Mouse (Mus musculus): ENCODE data around the gene Gpr183.

Gene Gpr183

GRCm38 (mm10) chr14:121964990-121965389 is at the start of gene Gpr183:
Gene Gpr183, minus strand, starts transcription at chr14:121965195.
- DNase-seq (ENCODE audit: low spot score in 2 of 2): no peak

DNA sequence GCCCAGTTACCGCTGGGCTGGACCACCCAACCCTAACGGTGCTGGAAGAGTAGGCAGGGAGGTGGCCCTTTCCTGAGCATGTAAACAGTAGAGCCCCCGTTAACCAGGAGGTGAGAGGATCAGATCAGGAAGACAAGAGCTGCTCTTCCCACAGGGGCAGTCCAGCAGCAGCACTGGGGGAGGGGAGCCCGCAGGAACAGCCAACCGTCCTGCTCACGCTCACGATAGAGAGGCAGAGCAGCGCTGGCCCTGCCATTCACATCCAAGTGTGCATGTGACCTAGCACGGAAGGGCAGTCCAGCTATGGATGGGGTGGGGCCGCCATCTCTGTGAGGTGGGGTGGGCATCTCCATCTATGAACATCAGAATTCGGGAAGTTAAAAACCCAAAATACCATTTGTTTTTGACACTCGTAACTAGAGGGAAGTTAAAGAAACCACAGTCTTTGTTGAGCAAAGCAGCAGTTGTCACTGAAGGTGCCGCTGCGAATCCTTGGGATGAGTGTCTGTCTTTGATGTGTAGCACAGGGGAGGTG is 48.5 kb upstream of the Gpr183 start:
- DNase-seq (ENCODE audit: low spot score in 2 of 2): no peak

DNA sequence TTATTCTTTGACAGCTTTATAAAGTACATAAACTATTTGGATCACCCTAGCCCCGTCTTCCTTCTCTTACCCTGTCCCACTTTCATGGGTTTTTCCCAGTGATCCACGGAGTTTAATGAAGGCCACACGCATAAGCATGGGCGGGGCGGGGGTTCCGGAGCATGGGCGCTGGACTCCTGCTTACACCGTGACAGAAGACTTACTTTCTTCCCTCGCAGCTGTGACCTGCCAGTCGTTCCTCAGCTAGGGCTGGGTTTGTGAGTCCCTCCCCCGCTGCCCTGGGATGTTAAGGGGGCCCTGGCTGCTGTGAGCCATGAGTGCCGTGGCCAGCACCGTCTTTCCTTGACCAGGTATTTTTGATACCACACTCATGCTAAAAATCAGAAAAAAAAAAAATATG is 47.8 kb upstream of the Gpr183 start:
- no peak for DNase-seq (ENCODE audit: low spot score in 2 of 2)

- no peak for DNase-seq (ENCODE audit: low spot score in 2 of 2)
Measured at GRCm38 (mm10) chr14:122012193-122012592, 47.2 kb upstream of the Gpr183 start.

DNA sequence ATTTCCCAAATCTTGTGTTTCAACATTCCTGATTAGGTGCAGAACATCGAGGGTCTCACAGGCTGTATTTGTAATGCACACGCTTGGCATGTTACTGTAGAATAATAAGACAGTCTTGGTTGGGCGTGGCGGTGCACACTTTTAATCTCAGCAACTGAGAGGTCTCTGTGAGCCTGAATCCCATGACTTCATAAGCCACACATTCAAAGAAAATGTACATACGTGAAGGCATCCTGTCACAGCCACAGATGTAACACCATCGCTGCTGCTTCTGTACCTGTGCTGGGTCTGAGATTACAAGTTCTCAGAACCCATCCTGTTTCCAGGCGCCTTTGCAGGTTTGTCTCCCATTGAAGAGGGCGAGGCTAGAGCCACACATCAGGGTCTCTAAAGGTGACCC is 46.8 kb upstream of the Gpr183 start:
- no peak for DNase-seq (ENCODE audit: low spot score in 2 of 2)

DNA sequence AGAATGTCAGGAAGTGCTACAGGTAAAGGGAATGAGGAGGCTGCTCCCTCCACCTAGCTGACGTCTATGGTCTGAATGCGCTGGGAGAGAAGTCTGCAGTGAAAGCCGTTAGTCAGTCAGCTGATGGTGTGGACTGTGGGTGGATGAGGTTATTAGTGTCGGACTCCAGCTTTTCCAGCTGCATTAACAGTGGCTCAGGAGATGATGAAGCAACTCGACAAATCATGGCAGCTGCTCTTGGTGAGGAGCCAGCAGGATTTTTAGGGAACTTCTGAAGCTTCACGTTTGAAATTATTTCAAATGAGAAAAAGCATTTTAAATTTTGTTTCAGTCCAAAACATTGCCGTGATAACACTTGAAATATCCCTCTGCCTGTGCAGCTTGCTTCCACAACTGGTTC is 45.3 kb upstream of the Gpr183 start:
- DNase-seq (ENCODE audit: low spot score in 2 of 2): peak in 1 of 2 experiments; percentile 19

GRCm38 (mm10) chr14:122009502-122009901 is 44.5 kb upstream of the Gpr183 start:
- peak in 1 of 2 experiments; percentile 25 for DNase-seq (ENCODE audit: low spot score in 2 of 2)

DNA sequence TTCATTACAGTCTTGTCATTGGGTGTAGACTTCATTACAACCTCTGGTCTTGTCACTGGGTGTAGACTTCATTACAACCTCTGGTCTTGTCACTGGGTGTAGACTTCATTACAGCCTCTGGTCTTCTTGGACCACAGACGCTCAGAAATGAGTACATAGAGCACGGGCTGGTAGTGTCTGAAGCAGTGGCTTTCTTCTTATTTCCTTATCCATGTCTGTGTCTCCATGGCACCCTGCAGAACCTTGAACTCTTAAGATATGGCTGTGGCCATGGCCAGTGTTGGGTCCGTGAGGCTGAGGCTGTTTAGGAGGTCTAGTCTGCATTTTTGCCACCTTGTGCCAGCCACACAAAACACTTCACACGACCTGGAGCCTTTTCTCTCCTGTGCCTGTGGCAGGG is 43.3 kb upstream of the Gpr183 start:
- DNase-seq (ENCODE audit: low spot score in 2 of 2): no peak

GRCm38 (mm10) chr14:122003812-122004211 is 38.8 kb upstream of the Gpr183 start:
- no peak for DNase-seq (ENCODE audit: low spot score in 2 of 2)

- no peak for DNase-seq (ENCODE audit: low spot score in 2 of 2)
Measured at GRCm38 (mm10) chr14:122002224-122002623, 37.2 kb upstream of the Gpr183 start.

DNA sequence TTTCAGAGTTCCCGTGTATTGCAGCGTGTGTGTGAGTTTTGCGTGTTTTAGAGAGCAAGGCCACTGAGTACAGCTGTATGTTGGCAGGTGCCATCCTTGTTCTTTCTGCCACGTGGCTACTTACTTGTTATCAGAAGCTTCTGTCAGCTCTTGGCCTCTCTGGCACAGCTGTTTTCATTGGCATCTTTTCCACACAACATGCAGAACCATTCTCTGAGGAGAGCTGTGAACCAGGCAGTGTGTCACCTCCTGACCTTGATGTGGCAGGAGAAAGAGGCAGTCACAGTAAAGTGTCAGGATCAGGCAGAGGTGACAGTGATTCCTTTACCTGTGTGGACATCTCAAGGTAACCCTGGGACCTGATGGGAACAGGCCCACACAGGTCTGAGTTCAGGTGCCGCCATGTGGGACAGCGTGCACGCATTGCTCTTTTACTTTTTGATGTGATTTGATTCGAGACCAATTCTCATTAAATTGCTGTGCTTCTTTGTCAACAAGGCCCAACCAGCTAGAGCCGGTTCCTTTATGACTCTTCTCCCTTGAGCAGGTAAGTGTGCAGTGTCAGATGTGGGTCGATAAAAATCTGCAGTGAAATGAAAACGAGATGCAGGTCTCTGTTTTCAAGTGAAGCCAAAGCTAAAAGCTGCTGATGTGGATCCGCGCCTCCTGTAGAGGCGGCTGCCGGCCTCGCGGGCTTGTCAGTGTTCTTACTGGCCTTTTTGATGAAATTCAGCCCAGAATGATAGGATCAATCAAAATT is 35.5 kb upstream of the Gpr183 start:
- no peak for DNase-seq (ENCODE audit: low spot score in 2 of 2)

- DNase-seq (ENCODE audit: low spot score in 2 of 2): no peak
Measured at GRCm38 (mm10) chr14:121999455-121999854, 34.5 kb upstream of the Gpr183 start.

GRCm38 (mm10) chr14:121996786-121997185 is 31.8 kb upstream of the Gpr183 start:
- peak in 1 of 2 experiments; percentile 36 for DNase-seq (ENCODE audit: low spot score in 2 of 2)

GRCm38 (mm10) chr14:121995557-121995870 is 30.5 kb upstream of the Gpr183 start:
- no peak for DNase-seq (ENCODE audit: low spot score in 2 of 2)

DNA sequence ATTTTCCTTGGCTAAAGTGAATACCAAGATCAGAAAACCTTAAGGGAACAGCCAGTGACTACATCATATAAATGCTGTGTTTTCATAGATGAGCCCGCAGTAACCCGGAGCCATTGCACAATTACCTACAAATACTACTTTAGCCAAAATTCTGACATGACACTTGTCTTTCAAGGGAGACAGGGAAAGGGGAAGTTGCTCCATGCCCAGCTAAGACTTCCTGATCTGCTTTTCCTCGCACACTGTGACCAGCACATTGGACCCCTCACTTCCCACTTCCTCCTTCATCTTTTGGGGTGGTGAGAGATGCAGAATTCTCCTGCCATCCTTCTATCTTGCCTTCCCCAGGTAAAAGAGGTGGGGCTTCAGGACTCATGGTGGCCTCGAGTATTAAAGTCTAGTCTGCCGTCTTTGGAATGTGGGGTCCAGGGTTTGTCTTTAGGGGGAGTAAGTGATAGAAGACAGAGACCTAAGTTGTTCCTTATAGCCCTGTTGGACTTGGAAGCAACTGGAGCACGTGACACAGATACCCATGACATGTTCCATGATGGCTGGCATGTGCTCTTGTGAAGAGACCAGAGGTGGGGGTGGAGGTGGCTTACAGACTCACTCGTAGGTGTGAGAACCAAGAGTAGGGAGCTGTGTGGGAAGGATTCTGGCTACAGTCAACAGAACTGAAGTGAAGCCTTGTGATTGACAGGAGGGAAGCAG is 30.0 kb upstream of the Gpr183 start:
- no peak for DNase-seq (ENCODE audit: low spot score in 2 of 2)

DNA sequence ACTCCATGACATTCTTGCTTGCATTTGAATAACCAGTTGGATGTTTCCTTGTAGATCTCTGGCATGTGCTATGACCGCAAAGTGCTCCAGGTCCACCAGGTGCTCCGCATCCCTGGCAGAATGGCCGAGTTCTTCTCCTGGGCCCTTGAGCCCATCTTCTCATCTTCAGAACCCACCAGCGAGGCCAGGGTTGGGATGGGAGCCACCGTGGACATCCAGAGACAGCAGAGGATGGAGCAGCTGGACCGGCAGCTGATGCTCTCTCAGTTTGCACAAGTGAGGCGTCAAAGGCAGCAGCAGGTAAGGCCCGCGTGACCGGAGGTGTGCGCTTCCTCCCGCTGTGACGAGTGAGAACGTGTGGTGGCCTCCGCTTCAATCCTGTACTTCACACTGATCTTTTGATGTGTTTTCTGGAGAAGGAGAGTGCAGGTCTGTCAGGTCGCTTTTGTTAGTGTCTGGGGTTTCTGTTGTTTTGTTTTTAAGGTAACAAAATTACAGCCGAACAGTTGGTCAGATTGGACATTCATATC is 29.2 kb upstream of the Gpr183 start:
- DNase-seq (ENCODE audit: low spot score in 2 of 2): no peak

GRCm38 (mm10) chr14:121993616-121994015 is 28.6 kb upstream of the Gpr183 start:
- DNase-seq (ENCODE audit: low spot score in 2 of 2): no peak

DNA sequence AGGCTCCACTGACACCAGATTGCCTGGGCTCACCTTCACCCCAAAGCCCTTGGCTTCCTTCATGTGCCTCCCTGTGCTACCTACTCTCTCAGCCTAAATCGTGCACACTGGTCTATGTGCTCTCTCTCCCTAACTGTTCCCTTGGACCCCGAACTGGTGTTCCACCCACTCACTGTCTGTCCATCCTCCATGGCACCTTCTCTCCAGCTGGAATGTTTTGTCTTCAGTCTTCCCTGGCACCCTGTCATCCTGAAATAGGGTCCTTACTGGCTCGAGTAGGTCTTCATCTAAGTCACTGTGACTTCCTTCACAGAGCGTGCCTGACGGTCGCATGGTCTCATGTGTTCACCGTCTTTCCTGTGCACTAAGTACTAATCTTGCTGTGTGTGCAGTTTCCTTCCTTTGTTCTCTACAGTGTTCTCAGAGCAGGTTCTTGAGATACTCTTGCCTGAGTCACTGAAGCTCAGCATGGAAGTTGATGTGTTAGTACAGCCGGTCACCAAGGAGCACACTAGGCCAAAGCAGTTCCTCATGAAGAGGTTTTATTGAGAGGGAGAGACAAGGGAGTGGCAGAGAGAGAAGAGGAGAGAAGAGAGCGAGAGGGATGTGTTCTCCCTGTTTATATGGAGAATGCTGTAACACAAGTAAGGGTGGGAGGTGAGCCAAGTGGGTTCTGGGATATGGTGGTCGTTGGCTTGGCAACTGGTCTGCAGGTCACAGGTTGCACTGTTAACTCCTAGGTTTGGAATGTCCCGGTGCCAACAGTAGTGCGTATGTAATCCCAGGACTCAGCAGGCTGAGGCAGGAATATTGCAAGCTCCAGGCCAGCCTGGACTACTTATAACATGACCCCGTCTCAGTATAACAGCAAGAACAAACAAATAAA is 27.6 kb upstream of the Gpr183 start:
- no peak for DNase-seq (ENCODE audit: low spot score in 2 of 2)

DNA sequence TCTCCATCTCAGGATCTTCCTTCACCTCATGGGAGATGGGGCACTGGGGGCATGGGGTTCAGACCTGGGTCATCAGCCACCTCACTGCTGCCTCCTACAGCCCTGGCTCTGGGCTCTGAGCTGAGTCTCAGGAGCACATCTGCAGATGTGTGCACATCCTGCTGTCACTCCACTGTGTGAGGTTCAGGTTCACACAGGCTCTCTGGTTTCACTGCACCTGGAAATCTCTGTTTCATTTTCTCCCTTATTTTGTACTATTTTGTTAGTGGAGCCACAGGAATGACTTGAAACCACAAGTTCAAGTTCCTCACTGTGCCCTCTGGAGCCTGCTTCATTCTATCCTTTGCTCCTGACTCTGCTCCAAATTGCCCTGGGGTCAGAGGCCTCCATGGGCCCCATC is 26.9 kb upstream of the Gpr183 start:
- DNase-seq (ENCODE audit: low spot score in 2 of 2): no peak

GRCm38 (mm10) chr14:121990897-121991296 is 25.9 kb upstream of the Gpr183 start:
- no peak for DNase-seq (ENCODE audit: low spot score in 2 of 2)

- DNase-seq (ENCODE audit: low spot score in 2 of 2): no peak
Measured at GRCm38 (mm10) chr14:121989869-121990268, 24.9 kb upstream of the Gpr183 start.

DNA sequence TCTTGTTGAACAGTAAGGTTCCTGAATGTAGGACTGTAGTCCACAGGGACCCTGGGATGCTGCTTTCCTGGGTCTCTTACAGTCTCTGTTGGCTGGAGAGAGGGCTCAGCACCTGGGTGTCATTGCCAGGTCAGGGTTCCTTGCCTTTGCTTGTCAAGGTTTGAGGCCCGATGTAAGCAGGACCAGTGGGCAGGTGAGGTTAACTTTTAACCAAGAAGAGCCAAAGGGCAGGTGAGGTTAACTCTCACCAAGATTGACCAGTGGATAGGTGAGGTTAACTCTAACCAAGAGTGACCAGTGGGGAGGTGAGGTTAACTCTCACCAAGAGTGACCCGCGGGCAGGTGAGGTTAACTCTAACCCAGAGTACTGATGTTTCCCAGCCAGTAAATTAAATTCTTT is 24.3 kb upstream of the Gpr183 start:
- no peak for DNase-seq (ENCODE audit: low spot score in 2 of 2)
